Mouse (Mus musculus) limb, embryonic 15.5 days (tissue): ENCODE data around the gene Vps29. TPM values are rescaled to one million over a fixed set of nuclear protein-coding genes. Genes with fewer than 3 reads are reported as not detected.

ENCODE experiments used
- ATAC-seq: fragments of 200-750 bp; cut with Nextera tagmentation; 2 replicates; pipeline ENCODE4 v1.8.0; 2017; ENCODE audit warnings: low read depth, moderate TSS enrichment; ENCODE audit not compliant: insufficient number of reproducible peaks, low FRiP score, low TSS enrichment
- H3K27ac ChIP-seq: fragments of 300-500 bp; sonication (generic); 2 replicates; pipeline ENCODE4 v1.5.1; 2015; ENCODE audit warnings: moderate library complexity, mild to moderate bottlenecking, inconsistent platforms
- H3K27me3 ChIP-seq: fragments of 300-500 bp; sonication (generic); 2 replicates; pipeline ENCODE4 v1.6.1; 2015; ENCODE audit warnings: inconsistent platforms
- H3K36me3 ChIP-seq: fragments of 300-500 bp; sonication (generic); 2 replicates; pipeline ENCODE4 v1.6.1; 2015; ENCODE audit warnings: inconsistent platforms
- H3K4me1 ChIP-seq: fragments of 300-500 bp; sonication (generic); 2 replicates; pipeline ENCODE4 v1.6.1; 2015; ENCODE audit warnings: inconsistent platforms
- H3K4me2 ChIP-seq: fragments of 300-500 bp; sonication (generic); 2 replicates; pipeline ENCODE4 v1.6.1; 2015; ENCODE audit warnings: mild to moderate bottlenecking, inconsistent platforms
- H3K4me3 ChIP-seq: fragments of 300-500 bp; sonication (generic); 2 replicates; pipeline ENCODE4 v1.5.1; 2015; ENCODE audit warnings: mild to moderate bottlenecking, inconsistent platforms
- H3K9ac ChIP-seq: fragments of 300-500 bp; sonication (generic); 2 replicates; pipeline ENCODE4 v1.6.1; 2015; ENCODE audit warnings: inconsistent platforms
- H3K9me3 ChIP-seq: fragments of 300-500 bp; sonication (generic); 2 replicates; pipeline ENCODE4 v1.6.1; 2016; ENCODE audit warnings: inconsistent platforms
- WGBS: fragments of 180-500 bp; shearing (Covaris S2); methylation state at CpG from one replicate; pipeline ENCODE4 v1.1.7; 2015; 5-methylcytosine and 5-hydroxymethylcytosine counted together
- polyA plus RNA-seq: library from polyadenylated mRNA; unstranded; fragments of >200 nt; fragmentation: Nextera tagmentation; extraction: Ambion mirVana; gene quantifications from 2 replicates; pipeline ENCODE4 v1.2.1, GENCODE M21; 2015

The Vps29 gene
- 184 and 185 TPM in 2 replicates for polyA plus RNA-seq

DNA sequence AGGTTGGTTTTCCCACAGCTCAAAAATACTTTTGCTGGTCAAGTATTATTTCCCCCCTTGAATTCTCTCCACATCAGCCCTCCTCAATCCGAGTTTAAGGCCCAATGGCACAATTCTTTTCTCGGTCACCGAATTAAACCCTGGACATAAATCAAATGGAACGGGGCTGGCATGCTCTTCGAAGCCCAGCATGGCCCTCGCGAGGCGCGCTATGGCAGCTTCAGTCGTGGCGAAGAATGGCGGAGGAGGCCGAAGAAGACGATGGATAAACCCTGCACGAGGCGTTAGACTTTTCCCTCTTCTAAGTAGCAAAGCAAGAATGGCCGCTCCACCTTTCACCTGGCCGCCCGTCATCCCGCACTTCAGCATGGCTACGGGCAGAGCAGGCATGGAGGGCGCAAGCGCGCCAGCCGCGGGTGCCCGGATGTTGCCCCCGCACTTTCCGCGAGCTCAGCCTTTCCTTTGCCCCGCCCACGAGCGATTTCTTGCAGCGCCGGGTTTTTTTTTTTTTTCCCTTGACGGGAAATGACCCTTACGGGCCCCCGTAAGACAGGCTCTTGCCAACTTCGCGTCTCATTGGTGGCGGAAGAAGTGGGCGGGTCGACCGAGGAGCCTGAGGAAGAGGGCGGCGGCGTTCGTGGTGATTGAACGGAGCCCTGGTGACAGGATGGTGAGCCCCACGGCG, at the start of gene Vps29, which contains the start of gene Rad9b:
Gene Vps29 (plus strand): TSS at position 563 of the 685 bp plus-strand sequence.
Gene Rad9b (minus strand): TSS at position 427 of the 685 bp plus-strand sequence.
- H3K27me3 ChIP-seq, result no peaks in the 10 kb centered on the region
- H3K4me1 ChIP-seq, result peaks cover 7% of the 10 kb centered on the region
- peak within 1 kb of the TSS; percentile 82 for H3K4me2 ChIP-seq
- WGBS, result 1% methylated on average over 51 of the region's 51 CpGs
- H3K27ac ChIP-seq, result peak within 1 kb of the TSS; percentile 77
- H3K36me3 ChIP-seq, result peaks cover 6% of the 10 kb centered on the region; the same call in 1 of the 2 replicates
- ATAC-seq, result peak; percentile 94
- peak within 1 kb of the TSS; percentile 74 for H3K9ac ChIP-seq
- H3K9me3 ChIP-seq, result no peaks in the 10 kb centered on the region
- H3K4me3 ChIP-seq, result peak within 1 kb of the TSS; percentile 95

DNA sequence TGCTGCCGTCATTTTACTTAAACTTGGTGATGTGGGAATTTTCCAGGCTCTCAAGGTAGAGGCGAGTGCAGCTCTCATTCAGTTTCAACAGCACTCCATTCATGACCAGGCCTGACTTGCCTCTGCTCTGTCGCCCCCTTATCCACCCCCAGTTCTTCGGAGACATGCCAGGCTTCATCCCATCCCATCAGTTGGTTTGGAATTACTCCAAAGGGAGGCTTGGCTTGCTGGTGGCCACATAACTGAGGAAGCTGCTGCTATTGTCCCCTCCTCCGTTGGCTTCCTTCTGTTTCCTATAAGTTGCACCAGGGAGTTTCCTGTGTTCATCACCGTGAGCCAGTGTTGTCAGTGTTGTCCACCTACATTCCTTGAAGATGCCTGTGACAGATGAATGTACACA, 49.6 kb upstream of the Vps29 start:
- 67% methylated on average over 6 of the region's 6 CpGs for WGBS
- H3K4me3 ChIP-seq, result no peak overlapping the region
- peaks cover 38% of the 10 kb centered on the region for H3K4me1 ChIP-seq
- H3K36me3 ChIP-seq, result peaks cover 8% of the 10 kb centered on the region; the same call in 1 of the 2 replicates
- no peaks in the 10 kb centered on the region for H3K9me3 ChIP-seq
- no peak overlapping the region for H3K4me2 ChIP-seq
- ATAC-seq, result no peak
- H3K27me3 ChIP-seq, result no peaks in the 10 kb centered on the region
- peak overlapping the region; percentile 75 for H3K27ac ChIP-seq
- H3K9ac ChIP-seq, result no peak overlapping the region

DNA sequence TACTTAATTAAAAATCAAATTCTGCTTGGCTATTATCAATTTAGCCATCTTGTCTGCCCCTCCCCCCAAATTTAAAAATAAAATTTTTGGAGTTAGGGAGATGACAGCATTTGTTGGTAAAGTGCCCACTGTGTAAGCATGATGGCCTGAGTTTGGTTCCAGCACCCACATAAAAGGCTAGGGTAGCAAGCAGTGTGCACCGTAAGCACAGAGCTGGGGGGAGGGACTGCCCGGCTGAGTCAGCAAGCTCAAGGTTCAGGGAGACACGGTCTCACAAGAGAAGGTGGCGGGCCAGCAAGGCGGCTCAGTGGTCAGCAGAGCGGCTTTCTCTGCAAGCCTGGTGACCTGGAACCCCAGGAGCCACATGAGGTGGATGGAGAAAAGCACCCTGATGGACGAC, 48.7 kb upstream of the Vps29 start:
- H3K27me3 ChIP-seq, result no peaks in the 10 kb centered on the region
- no peak overlapping the region for H3K4me2 ChIP-seq
- no peak overlapping the region for H3K27ac ChIP-seq
- H3K9me3 ChIP-seq, result no peaks in the 10 kb centered on the region
- no peak for ATAC-seq
- no peak overlapping the region for H3K4me3 ChIP-seq
- no peak overlapping the region for H3K9ac ChIP-seq
- peaks cover 31% of the 10 kb centered on the region for H3K4me1 ChIP-seq
- peaks cover 8% of the 10 kb centered on the region for H3K36me3 ChIP-seq
- 90% methylated on average over 7 of the region's 7 CpGs for WGBS

DNA sequence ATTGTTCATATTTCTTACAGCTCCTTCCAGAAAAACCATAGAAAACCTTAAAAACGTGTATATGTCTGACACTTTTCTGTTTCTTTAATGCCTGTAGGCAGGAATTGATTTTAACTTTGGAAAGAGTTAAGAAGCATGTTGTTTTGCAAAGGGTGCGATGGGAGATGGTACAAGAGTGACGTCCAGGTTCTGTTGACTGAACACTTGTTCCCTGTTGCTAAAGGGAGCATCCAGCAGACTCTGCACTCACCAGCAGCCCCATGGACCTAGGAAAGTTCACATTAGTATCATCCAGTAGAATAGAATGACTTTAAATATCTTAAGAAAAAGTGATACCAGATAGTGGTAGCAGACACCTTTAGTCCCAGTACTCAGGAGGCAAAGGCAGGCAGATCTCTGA, 47.6 kb upstream of the Vps29 start:
- ATAC-seq, result no peak
- H3K4me1 ChIP-seq, result peaks cover 33% of the 10 kb centered on the region
- WGBS, result 78% methylated on average over 3 of the region's 3 CpGs

DNA sequence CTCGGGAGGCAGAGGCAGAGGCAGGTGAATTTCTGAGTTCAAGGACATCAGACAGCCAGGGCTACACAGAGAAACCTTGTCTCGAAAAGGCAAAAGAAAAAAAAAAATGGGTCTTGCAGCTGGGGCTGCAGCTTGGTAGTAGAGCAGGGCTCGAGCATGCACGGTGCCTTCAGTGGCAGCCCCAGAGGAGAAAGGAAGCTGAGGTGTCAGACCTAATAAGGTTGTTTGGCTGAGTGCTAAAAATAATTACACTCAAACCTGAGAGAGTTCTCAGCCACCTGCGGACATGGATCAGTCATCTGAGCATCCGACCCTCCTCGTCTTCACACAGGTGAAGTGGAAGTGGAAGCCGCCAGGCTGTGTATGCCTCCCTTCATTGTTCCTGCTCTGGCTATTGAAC, 43.5 kb upstream of the Vps29 start:
- WGBS, result 88% methylated on average over 8 of the region's 8 CpGs
- no peaks in the 10 kb centered on the region for H3K27me3 ChIP-seq
- ATAC-seq, result no peak
- H3K4me1 ChIP-seq, result peaks cover 11% of the 10 kb centered on the region
- no peaks in the 10 kb centered on the region for H3K9me3 ChIP-seq
- no peak overlapping the region for H3K4me2 ChIP-seq
- no peak overlapping the region for H3K9ac ChIP-seq
- H3K36me3 ChIP-seq, result peaks cover 33% of the 10 kb centered on the region
- no peak overlapping the region for H3K27ac ChIP-seq
- H3K4me3 ChIP-seq, result no peak overlapping the region

More for the DNA sequence above, 47.6 kb upstream of the Vps29 start:
- Histone ChIP-seq H3K9me3 (no peaks in the 10 kb centered on the region), H3K36me3 (peaks cover 12% of the 10 kb centered on the region), H3K4me3 (no peak overlapping the region), H3K27me3 (no peaks in the 10 kb centered on the region), H3K4me2 (no peak overlapping the region), H3K27ac (0 out of 2 replicates have a peak overlapping the region, but pooled peaks have one; percentile 22), H3K9ac (no peak overlapping the region)

DNA sequence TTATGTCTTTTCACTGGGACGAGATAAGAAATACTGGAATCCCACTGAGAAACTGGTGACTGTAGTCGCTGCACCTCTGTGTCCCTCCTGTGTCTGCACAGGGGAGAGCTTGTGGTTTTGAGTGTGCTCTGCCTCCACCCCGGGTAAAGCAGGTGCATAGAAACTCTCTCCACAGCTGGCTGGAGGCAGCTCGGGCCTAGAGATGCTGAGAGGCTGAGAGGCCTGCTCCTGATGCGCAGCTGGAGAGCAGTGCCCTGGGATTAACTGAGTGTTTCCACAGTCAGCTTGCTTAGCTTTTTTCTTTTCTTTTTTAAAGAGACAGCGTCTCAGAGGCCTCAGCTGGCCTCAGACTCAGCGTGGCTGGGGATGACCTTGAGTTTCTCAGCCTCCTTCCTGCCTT, 42.5 kb upstream of the Vps29 start:
- peaks cover 11% of the 10 kb centered on the region for H3K4me1 ChIP-seq
- H3K4me2 ChIP-seq, result no peak overlapping the region
- 66% methylated on average over 7 of the region's 7 CpGs for WGBS
- no peaks in the 10 kb centered on the region for H3K9me3 ChIP-seq
- H3K36me3 ChIP-seq, result peaks cover 33% of the 10 kb centered on the region
- H3K9ac ChIP-seq, result no peak overlapping the region
- no peak overlapping the region for H3K4me3 ChIP-seq
- ATAC-seq, result no peak
- H3K27ac ChIP-seq, result no peak overlapping the region
- H3K27me3 ChIP-seq, result no peaks in the 10 kb centered on the region

DNA sequence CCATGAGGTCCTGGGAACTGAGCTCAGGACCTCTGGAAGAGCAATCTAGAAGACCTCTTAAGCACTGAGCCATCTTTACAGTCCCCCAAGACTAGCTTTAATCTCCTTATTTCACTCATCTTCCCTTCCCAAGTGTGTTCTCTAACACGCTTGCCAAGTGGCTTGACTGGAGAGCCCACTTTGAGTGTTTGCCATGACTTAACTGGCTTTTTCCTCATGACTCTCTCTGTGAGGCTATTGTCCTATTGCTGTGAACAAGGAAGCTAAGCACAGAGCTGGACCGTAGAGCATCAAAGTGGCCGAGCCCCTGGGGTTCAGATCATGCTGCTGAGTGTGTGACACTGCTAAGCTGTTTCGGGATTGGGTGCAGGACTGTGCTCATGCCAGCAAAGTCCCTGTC, 41.8 kb upstream of the Vps29 start:
- 89% methylated on average over 4 of the region's 4 CpGs for WGBS
- H3K27me3 ChIP-seq, result no peaks in the 10 kb centered on the region
- H3K4me3 ChIP-seq, result no peak overlapping the region
- H3K36me3 ChIP-seq, result peaks cover 38% of the 10 kb centered on the region
- no peak overlapping the region for H3K9ac ChIP-seq
- H3K4me2 ChIP-seq, result no peak overlapping the region
- peaks cover 11% of the 10 kb centered on the region for H3K4me1 ChIP-seq
- H3K9me3 ChIP-seq, result no peaks in the 10 kb centered on the region
- H3K27ac ChIP-seq, result no peak overlapping the region
- ATAC-seq, result no peak

DNA sequence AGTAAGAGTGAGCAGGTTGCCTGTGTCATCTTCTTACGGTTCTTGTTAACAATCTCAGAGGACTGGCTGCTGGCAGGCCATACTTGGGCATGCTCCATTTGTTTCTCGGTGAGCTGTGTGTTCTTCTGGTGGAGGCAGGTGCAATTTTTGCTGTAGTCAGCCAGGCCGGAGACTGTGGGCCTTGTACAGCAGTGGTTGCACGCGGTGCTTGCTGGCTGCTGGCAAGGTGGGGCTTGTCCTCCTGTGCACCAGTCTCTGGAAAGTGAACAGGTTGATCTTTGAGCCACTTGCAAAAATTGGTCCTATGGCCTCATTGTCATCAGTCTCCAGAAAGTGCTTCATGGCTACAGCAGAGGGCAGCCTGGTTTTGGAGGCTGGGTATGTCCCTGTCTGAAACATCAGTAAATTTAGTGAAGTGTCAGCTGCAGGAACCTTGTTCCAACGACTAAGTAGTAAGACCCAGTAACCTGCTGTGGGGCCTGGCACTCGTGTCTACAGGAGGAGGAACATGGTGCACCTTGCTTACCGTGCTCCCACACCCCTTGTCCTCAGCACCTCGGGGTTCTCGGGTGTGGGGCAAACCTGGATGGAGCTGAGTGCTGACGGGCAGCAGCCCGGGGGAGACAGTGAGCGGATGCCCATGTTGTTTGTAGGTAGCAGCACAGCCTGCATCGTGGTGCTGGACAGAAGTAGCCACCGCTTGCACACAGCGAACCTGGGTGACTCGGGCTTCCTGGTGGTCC, 41.1 kb upstream of the Vps29 start:
- H3K27ac ChIP-seq, result no peak overlapping the region
- no peaks in the 10 kb centered on the region for H3K27me3 ChIP-seq
- no peak overlapping the region for H3K4me3 ChIP-seq
- H3K36me3 ChIP-seq, result peaks cover 39% of the 10 kb centered on the region
- 90% methylated on average over 17 of the region's 17 CpGs for WGBS
- no peak for ATAC-seq
- no peaks in the 10 kb centered on the region for H3K9me3 ChIP-seq
- peaks cover 11% of the 10 kb centered on the region for H3K4me1 ChIP-seq
- H3K4me2 ChIP-seq, result no peak overlapping the region
- H3K9ac ChIP-seq, result no peak overlapping the region

DNA sequence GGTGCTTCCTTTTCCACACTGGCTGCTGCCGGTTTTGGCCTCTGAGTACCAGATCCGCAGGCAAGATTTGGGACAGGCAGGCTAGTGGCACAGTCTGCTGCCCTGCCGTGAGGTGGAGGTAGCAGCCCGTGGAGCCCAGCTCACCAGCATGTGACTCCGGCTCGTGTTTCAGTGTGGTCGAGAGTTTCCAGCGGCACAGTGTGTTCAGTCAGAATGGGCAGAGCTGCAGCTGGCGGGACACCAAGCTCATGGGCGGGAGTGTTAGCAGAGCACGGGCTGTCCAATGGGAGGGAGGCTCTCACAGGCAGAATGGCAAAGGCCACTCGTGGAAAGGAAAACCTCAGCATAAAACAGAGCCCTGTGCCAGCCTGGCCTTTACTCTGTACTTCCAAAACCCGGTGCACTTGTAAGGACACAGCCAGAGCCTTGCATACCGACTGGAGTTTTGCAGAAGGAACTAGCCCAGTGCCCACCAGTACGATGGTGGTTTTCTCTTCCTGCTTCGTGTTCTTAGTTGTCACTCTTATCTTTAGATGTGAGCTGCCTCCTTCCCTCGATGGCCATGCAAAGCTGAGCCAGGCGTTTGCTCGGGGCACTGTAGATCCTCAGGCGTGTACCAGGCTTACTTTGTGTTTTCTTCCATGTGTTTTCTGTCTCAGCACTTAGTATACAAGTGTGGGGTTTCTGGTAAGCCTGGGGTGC, 39.1 kb upstream of the Vps29 start:
- Histone ChIP-seq H3K36me3 (peaks cover 32% of the 10 kb centered on the region), H3K9ac (no peak overlapping the region), H3K4me1 (peaks cover 23% of the 10 kb centered on the region), H3K27me3 (no peaks in the 10 kb centered on the region), H3K4me3 (no peak overlapping the region), H3K27ac (peak overlapping the region; percentile 68), H3K9me3 (no peaks in the 10 kb centered on the region), H3K4me2 (no peak overlapping the region)
- WGBS, result 51% methylated on average over 20 of the region's 20 CpGs
- peak; percentile 84 for ATAC-seq

DNA sequence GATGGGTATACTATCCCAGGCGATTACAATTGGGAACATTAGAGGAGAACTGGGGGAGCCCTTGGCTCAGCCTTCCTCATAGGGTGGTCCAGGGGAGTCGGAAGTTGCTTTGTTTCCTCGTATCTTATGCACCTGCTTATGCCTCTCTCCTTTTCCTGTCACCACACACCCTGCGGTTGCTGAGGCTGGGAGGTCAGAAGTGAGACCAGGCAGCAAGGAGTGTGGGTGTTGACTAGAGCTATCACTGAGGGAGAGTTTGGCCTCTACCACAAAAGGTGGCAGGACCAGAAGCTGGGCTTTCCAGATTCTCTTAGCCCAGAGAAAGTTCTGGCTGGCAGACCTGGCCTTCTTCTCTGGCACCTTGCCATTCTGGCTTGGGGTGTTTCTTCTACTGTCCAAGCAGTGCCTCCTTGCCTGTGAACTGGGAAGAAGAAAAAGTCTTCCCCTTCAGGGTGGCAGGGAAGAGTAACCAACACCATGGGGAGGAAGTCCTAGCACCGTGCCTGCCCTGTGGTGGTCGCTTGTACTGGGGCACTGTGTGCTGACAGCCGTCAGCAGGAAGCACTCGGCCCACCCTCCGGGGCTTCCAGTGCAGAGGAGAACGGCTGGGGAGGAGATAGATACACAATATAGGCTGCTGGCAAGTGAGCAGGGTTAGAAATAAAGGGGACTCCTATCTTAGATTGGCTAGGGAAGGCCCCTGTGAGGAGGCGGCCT, 36.7 kb upstream of the Vps29 start:
- H3K36me3 ChIP-seq, result peaks cover 27% of the 10 kb centered on the region
- H3K4me2 ChIP-seq, result no peak overlapping the region
- no peak overlapping the region for H3K4me3 ChIP-seq
- no peaks in the 10 kb centered on the region for H3K27me3 ChIP-seq
- H3K9ac ChIP-seq, result no peak overlapping the region
- no peak overlapping the region for H3K27ac ChIP-seq
- 76% methylated on average over 11 of the region's 11 CpGs for WGBS
- no peak for ATAC-seq
- H3K9me3 ChIP-seq, result no peaks in the 10 kb centered on the region
- H3K4me1 ChIP-seq, result peaks cover 24% of the 10 kb centered on the region

DNA sequence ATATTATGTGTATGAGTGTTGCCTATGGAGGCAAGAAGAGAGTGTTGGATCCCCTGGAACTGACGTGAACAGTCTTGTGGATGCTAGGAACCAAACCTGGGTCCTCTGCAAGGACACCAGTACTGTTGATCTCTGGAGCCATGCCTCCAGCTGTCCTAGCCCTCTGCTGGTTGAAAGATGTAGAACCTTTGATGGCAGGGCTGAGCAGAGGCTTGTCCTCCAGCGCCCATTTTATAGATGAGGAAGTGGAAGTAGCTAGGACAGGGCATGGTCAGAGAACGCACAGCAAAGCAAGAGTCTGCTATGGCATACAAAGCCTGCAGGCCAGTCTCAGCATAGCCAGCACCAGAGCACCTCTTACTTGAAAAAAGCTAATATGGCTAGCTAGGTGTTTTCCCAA, 36.1 kb upstream of the Vps29 start:
- H3K4me1 ChIP-seq, result peaks cover 24% of the 10 kb centered on the region
- WGBS, result 77% methylated on average over 3 of the region's 3 CpGs
- H3K27me3 ChIP-seq, result no peaks in the 10 kb centered on the region
- H3K9me3 ChIP-seq, result no peaks in the 10 kb centered on the region
- no peak overlapping the region for H3K27ac ChIP-seq
- ATAC-seq, result no peak
- no peak overlapping the region for H3K9ac ChIP-seq
- no peak overlapping the region for H3K4me2 ChIP-seq
- no peak overlapping the region for H3K4me3 ChIP-seq
- peaks cover 27% of the 10 kb centered on the region for H3K36me3 ChIP-seq
